Mouse (Mus musculus): Measurements from ENCODE around the gene Pitpnm3. TPM values are rescaled to one million over a fixed set of nuclear protein-coding genes. Genes with fewer than 3 reads are reported as not detected.

Pitpnm3 gene
- total RNA-seq, 1 experiment from 2014 or later: not detected

- ATAC-seq (replicated peaks; ENCODE audit: insufficient number of reproducible peaks, low FRiP score, low TSS enrichment, poor library complexity, severe bottlenecking): no peak
These were observed 32.0 kb downstream of the Pitpnm3 start for GRCm38 (mm10) chr11:72103530-72103929.

- ATAC-seq (replicated peaks; ENCODE audit: insufficient number of reproducible peaks, low FRiP score, low TSS enrichment, poor library complexity, severe bottlenecking): no peak
These were observed 34.6 kb downstream of the Pitpnm3 start for GRCm38 (mm10) chr11:72100996-72101395.

GRCm38 (mm10) chr11:72099181-72099580, 36.4 kb downstream of the Pitpnm3 start:
- ATAC-seq (replicated peaks; ENCODE audit: insufficient number of reproducible peaks, low FRiP score, low TSS enrichment, poor library complexity, severe bottlenecking): no peak

GRCm38 (mm10) chr11:72098027-72098426, 37.6 kb downstream of the Pitpnm3 start:
- no peak for ATAC-seq (replicated peaks; ENCODE audit: insufficient number of reproducible peaks, low FRiP score, low TSS enrichment, poor library complexity, severe bottlenecking)

- no peak for ATAC-seq (replicated peaks; ENCODE audit: insufficient number of reproducible peaks, low FRiP score, low TSS enrichment, poor library complexity, severe bottlenecking)
These were observed 39.6 kb downstream of the Pitpnm3 start for GRCm38 (mm10) chr11:72095994-72096393.

- ATAC-seq (replicated peaks; ENCODE audit: insufficient number of reproducible peaks, low FRiP score, low TSS enrichment, poor library complexity, severe bottlenecking): no peak
These were observed 41.1 kb downstream of the Pitpnm3 start for GRCm38 (mm10) chr11:72094442-72094841.

- no peak for ATAC-seq (replicated peaks; ENCODE audit: insufficient number of reproducible peaks, low FRiP score, low TSS enrichment, poor library complexity, severe bottlenecking)
These were observed 43.2 kb downstream of the Pitpnm3 start for GRCm38 (mm10) chr11:72092390-72092789.

DNA sequence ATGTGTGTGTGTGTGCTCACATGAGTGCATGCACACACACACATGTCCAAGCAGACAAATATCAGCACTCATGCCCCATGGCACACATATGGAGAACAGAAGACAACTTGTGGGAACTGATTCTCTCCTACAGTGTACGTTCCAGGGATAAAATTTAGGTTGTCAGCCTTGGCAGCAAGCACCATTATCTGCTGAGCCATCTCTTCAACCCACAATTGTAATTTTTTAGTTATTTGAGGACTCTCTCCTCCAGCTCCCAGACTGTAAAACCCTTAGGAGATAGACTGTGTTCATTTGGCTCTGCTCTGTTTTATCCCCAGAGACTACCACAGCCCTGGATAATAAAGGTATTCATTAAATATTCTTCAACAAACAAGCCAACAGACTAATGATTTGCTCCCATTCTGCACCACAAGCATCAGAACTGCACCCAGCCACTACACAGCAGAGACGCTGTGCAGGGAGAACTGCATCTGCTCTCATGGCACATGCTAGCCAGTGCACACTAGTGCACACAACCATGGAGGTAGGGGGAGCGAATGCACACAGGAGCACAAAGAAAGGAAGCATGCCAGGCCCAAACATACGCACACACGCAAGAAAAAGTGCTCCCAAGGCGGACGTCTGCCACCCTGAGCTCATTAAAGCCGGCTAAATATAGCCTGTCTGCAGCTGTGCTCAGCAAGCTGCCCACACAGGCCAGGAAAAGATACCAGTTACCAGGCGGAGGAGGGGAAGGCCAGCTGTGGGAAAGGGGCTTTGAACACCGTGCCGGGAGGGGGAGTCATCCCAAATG, 49.1 kb downstream of the Pitpnm3 start:
- no peak for ATAC-seq (replicated peaks; ENCODE audit: insufficient number of reproducible peaks, low FRiP score, low TSS enrichment, poor library complexity, severe bottlenecking)

- ATAC-seq (replicated peaks; ENCODE audit: insufficient number of reproducible peaks, low FRiP score, low TSS enrichment, poor library complexity, severe bottlenecking): no peak
These were observed 51.2 kb downstream of the Pitpnm3 start for GRCm38 (mm10) chr11:72084337-72084736.

GRCm38 (mm10) chr11:72082601-72083000, 53.0 kb downstream of the Pitpnm3 start:
- ATAC-seq (replicated peaks; ENCODE audit: insufficient number of reproducible peaks, low FRiP score, low TSS enrichment, poor library complexity, severe bottlenecking): no peak

DNA sequence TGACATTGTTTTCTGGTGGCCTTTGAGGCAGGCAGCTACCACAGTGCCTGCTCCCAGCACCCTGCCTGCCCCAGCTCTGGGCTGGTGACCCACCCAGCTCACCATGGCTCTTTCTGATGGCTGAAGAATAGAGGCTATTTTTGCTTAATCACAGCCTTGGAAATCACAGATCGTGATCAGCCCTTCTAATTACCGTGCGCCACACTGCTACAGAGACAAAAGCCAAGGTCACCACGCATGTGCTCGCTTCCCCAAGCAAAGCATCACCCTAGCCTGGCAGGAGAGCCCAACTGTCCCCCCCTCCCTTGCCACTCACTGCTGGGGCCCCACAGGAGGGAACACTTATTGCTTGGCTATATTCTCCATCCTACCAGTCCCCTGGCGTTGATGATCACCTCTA, 55.1 kb downstream of the Pitpnm3 start:
- no peak for ATAC-seq (replicated peaks; ENCODE audit: insufficient number of reproducible peaks, low FRiP score, low TSS enrichment, poor library complexity, severe bottlenecking)

DNA sequence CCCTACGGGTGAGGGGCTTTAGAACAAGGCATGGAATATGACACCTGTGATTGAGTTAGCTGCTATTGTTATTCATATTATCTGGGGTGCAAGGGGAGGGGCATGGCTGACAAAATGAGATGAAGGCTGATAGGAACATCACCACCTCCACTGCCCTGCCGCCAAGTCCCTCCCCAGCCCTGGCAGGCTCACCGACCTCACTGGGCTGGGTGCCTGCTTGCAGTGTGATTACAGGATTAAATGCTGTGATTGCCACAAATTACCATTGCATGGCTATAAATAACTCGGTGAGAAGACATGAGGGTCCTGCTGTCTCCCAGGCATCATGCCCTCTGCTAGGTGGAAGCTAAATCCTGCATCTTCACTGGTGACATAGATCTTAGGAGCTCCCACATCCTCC, 56.9 kb downstream of the Pitpnm3 start:
- no peak for ATAC-seq (replicated peaks; ENCODE audit: insufficient number of reproducible peaks, low FRiP score, low TSS enrichment, poor library complexity, severe bottlenecking)

GRCm38 (mm10) chr11:72078056-72078455, 57.5 kb downstream of the Pitpnm3 start:
- ATAC-seq (replicated peaks; ENCODE audit: insufficient number of reproducible peaks, low FRiP score, low TSS enrichment, poor library complexity, severe bottlenecking): no peak

GRCm38 (mm10) chr11:72074230-72074629, 61.3 kb downstream of the Pitpnm3 start:
- no peak for ATAC-seq (replicated peaks; ENCODE audit: insufficient number of reproducible peaks, low FRiP score, low TSS enrichment, poor library complexity, severe bottlenecking)

GRCm38 (mm10) chr11:72072331-72072905, 63.2 kb downstream of the Pitpnm3 start:
- ATAC-seq (replicated peaks; ENCODE audit: insufficient number of reproducible peaks, low FRiP score, low TSS enrichment, poor library complexity, severe bottlenecking): no peak

DNA sequence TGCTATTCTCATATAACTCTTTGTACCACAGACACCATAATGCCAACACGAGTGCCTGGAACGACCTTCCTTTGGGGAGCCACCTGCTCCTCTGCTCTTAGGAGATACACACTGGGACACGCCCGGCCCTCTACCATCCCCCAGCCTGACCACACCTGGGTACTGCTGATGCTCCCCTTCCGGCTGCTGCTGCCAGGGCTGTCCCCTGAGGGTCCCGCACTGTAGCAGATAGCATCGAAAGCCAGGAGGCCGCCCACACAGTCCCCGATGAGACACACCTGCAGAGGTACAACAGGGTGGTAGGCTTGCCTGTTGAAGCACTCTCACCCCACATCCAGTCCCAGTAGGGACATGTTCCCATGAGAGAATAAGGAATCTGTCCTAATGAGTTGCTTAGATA, 64.8 kb downstream of the Pitpnm3 start:
- ATAC-seq (replicated peaks; ENCODE audit: insufficient number of reproducible peaks, low FRiP score, low TSS enrichment, poor library complexity, severe bottlenecking): no peak

- ATAC-seq (replicated peaks; ENCODE audit: insufficient number of reproducible peaks, low FRiP score, low TSS enrichment, poor library complexity, severe bottlenecking): no peak
These were observed 67.6 kb downstream of the Pitpnm3 start for GRCm38 (mm10) chr11:72068026-72068425.

GRCm38 (mm10) chr11:72067326-72067725, 68.3 kb downstream of the Pitpnm3 start:
- ATAC-seq (replicated peaks; ENCODE audit: insufficient number of reproducible peaks, low FRiP score, low TSS enrichment, poor library complexity, severe bottlenecking): no peak

GRCm38 (mm10) chr11:72066330-72066729, 69.2 kb downstream of the Pitpnm3 start:
- ATAC-seq (replicated peaks; ENCODE audit: insufficient number of reproducible peaks, low FRiP score, low TSS enrichment, poor library complexity, severe bottlenecking): no peak

GRCm38 (mm10) chr11:72065103-72065502, 70.5 kb downstream of the Pitpnm3 start:
- no peak for ATAC-seq (replicated peaks; ENCODE audit: insufficient number of reproducible peaks, low FRiP score, low TSS enrichment, poor library complexity, severe bottlenecking)

All from monocyte, adult 5-6 weeks (primary cell).